Mouse (Mus musculus): Measurements from ENCODE around the gene Slc38a10. TPM values are rescaled to one million over a fixed set of nuclear protein-coding genes. Genes with fewer than 3 reads are reported as not detected.
A peak's percentile ranks its signal among the peaks of the same experiment; 100 is the strongest.

Slc38a10 gene
- total and polyA plus RNA-seq, 3 experiments: 52.8 to 92.4 (median 69.5) TPM

GRCm38 (mm10) chr11:120090661-120091060 is 60.5 kb downstream of the Slc38a10 start:
- no peaks in the 10 kb centered on the region for H3K27me3 ChIP-seq (ENCODE audit: insufficient read depth, low read length)
- peaks cover 60% of the 10 kb centered on the region for H3K36me3 ChIP-seq (replicated peaks)
- peaks cover 27% of the 10 kb centered on the region for H3K4me1 ChIP-seq (ENCODE audit: insufficient read depth, low read depth, low read length)
- no peak for ATAC-seq (ENCODE audit: extremely low read depth, insufficient number of reproducible peaks, low FRiP score, poor library complexity, severe bottlenecking)
- no peak for TF ChIP-seq CTCF (IDR thresholded peaks at IDR 0.05; ENCODE audit: low read depth, low read length)
- TF ChIP-seq GATA1 (IDR thresholded peaks at IDR 0.05; ENCODE audit: borderline replicate concordance, low read length): no peak
- TF ChIP-seq TAL1 (conservative IDR thresholded peaks at IDR 0.05; ENCODE audit: low read depth, low read length): no peak
- no peak for TF ChIP-seq GATA2 (IDR thresholded peaks at IDR 0.05; ENCODE audit: borderline replicate concordance, low read depth, low read length)
- TF ChIP-seq POLR2AphosphoS5 (IDR thresholded peaks at IDR 0.05; ENCODE audit: insufficient replicate concordance, low read depth, low read length): no peak
- H3K9me3 ChIP-seq (replicated peaks): no peaks in the 10 kb centered on the region
- no peak for DNase-seq (ENCODE audit: low spot score)
- no peak overlapping the region for H3K4me3 ChIP-seq (ENCODE audit: low read depth, low read length)

GRCm38 (mm10) chr11:120086702-120087152 is 64.4 kb downstream of the Slc38a10 start, which contains the start of gene Cep131:
Gene Cep131 (minus strand): TSS chr11:120086827.
- Histone ChIP-seq H3K36me3 (replicated peaks) (peaks cover 47% of the 10 kb centered on the region), H3K4me1 (ENCODE audit: insufficient read depth, low read depth, low read length) (peaks cover 29% of the 10 kb centered on the region), H3K27me3 (ENCODE audit: insufficient read depth, low read length) (no peaks in the 10 kb centered on the region), H3K4me3 (ENCODE audit: low read depth, low read length) (peak within 1 kb of the TSS; percentile 94), H3K9me3 (replicated peaks) (no peaks in the 10 kb centered on the region)
- ATAC-seq (ENCODE audit: extremely low read depth, insufficient number of reproducible peaks, low FRiP score, poor library complexity, severe bottlenecking): peak; percentile 99
- DNase-seq (ENCODE audit: low spot score): peak; percentile 100
- TF ChIP-seq GATA2 (IDR thresholded peaks at IDR 0.05; ENCODE audit: borderline replicate concordance, low read depth, low read length) (no peak), POLR2AphosphoS5 (IDR thresholded peaks at IDR 0.05; ENCODE audit: insufficient replicate concordance, low read depth, low read length) (no peak), TAL1 (conservative IDR thresholded peaks at IDR 0.05; ENCODE audit: low read depth, low read length) (no peak), CTCF (IDR thresholded peaks at IDR 0.05; ENCODE audit: low read depth, low read length) (no peak), GATA1 (IDR thresholded peaks at IDR 0.05; ENCODE audit: borderline replicate concordance, low read length) (no peak)

DNA sequence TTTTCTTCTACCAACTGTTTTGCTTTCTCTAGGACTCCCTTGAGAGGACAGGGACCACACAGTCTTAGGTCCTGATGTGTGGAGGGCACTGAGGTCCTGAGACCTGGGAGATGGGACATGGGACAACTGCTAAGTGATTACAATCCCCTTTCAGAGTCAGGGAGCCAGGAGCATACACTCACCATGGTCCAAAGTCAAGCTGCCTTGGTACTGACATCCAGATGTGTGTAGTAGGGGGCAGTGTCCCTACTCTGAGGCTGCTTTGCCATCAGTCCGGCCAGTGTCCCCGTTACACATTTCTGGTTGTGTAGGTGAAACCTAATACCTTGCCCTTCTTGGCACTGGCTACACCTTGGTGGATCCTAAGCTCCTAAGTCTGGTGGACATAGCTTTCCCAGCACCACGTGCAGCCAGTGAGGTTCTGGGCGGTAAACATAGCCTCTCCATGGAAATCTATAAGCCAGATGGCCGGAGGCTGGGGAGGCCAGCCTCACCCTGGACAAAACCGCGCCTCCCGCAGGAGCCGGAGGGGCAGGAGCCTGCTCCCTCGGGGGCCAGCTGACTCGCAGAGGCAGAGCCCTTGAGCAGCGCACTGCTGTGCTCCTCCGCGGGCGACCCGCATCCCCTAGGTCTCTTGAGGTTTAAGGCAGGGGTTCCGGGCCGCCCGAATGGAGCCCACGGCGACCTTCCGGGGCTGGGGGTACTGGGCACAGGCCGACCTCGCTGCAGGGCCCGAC is 65.1 kb downstream of the Slc38a10 start:
- DNase-seq (ENCODE audit: low spot score) (peak; percentile 63), ATAC-seq (ENCODE audit: extremely low read depth, insufficient number of reproducible peaks, low FRiP score, poor library complexity, severe bottlenecking) (no peak)
- Histone ChIP-seq H3K27me3 (ENCODE audit: insufficient read depth, low read length) (no peaks in the 10 kb centered on the region), H3K4me3 (ENCODE audit: low read depth, low read length) (peak overlapping the region; percentile 94), H3K4me1 (ENCODE audit: insufficient read depth, low read depth, low read length) (peaks cover 29% of the 10 kb centered on the region), H3K36me3 (replicated peaks) (peaks cover 47% of the 10 kb centered on the region), H3K9me3 (replicated peaks) (no peaks in the 10 kb centered on the region)
- TF ChIP-seq TAL1 (conservative IDR thresholded peaks at IDR 0.05; ENCODE audit: low read depth, low read length) (no peak), POLR2AphosphoS5 (IDR thresholded peaks at IDR 0.05; ENCODE audit: insufficient replicate concordance, low read depth, low read length) (no peak), CTCF (IDR thresholded peaks at IDR 0.05; ENCODE audit: low read depth, low read length) (no peak), GATA1 (IDR thresholded peaks at IDR 0.05; ENCODE audit: borderline replicate concordance, low read length) (no peak), GATA2 (IDR thresholded peaks at IDR 0.05; ENCODE audit: borderline replicate concordance, low read depth, low read length) (no peak)

GRCm38 (mm10) chr11:120080282-120080681 is 70.9 kb downstream of the Slc38a10 start:
- H3K27me3 ChIP-seq (ENCODE audit: insufficient read depth, low read length): no peaks in the 10 kb centered on the region
- H3K4me1 ChIP-seq (ENCODE audit: insufficient read depth, low read depth, low read length): peaks cover 4% of the 10 kb centered on the region
- TF ChIP-seq GATA1 (IDR thresholded peaks at IDR 0.05; ENCODE audit: borderline replicate concordance, low read length): no peak
- TF ChIP-seq POLR2AphosphoS5 (IDR thresholded peaks at IDR 0.05; ENCODE audit: insufficient replicate concordance, low read depth, low read length): no peak
- no peak for TF ChIP-seq GATA2 (IDR thresholded peaks at IDR 0.05; ENCODE audit: borderline replicate concordance, low read depth, low read length)
- no peak for TF ChIP-seq TAL1 (conservative IDR thresholded peaks at IDR 0.05; ENCODE audit: low read depth, low read length)
- no peak for TF ChIP-seq CTCF (IDR thresholded peaks at IDR 0.05; ENCODE audit: low read depth, low read length)
- H3K4me3 ChIP-seq (ENCODE audit: low read depth, low read length): no peak overlapping the region
- ATAC-seq (ENCODE audit: extremely low read depth, insufficient number of reproducible peaks, low FRiP score, poor library complexity, severe bottlenecking): no peak
- peaks cover 3% of the 10 kb centered on the region; the same call in 1 of the 2 replicates for H3K9me3 ChIP-seq (replicated peaks)
- no peak for DNase-seq (ENCODE audit: low spot score)
- H3K36me3 ChIP-seq (replicated peaks): peaks cover 86% of the 10 kb centered on the region

DNA sequence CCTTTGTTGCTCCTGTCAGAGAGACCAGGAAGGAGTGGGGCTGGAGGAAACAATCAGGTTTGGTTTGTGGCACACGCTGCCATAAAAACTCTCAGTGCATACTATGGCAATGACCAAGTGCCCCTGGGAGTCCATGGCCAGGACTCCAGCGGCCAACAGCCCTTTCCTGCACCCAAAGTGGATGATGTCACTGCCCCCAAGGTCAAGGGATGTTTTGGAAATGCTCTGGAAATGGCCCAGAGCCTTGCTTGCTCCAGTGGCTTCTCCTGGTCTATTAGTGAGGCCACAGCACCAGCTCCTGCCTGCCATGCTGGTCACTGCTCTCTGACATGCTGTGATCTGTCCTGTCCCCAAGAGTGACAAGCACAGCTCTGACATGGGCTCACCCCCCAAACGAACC is 75.0 kb downstream of the Slc38a10 start:
- peaks cover 95% of the 10 kb centered on the region for H3K36me3 ChIP-seq (replicated peaks)
- peaks cover 3% of the 10 kb centered on the region; the same call in 1 of the 2 replicates for H3K9me3 ChIP-seq (replicated peaks)
- no peak for ATAC-seq (ENCODE audit: extremely low read depth, insufficient number of reproducible peaks, low FRiP score, poor library complexity, severe bottlenecking)
- no peaks in the 10 kb centered on the region for H3K4me1 ChIP-seq (ENCODE audit: insufficient read depth, low read depth, low read length)
- no peak for DNase-seq (ENCODE audit: low spot score)
- H3K4me3 ChIP-seq (ENCODE audit: low read depth, low read length): no peak overlapping the region
- H3K27me3 ChIP-seq (ENCODE audit: insufficient read depth, low read length): no peaks in the 10 kb centered on the region
- no peak for TF ChIP-seq CTCF (IDR thresholded peaks at IDR 0.05; ENCODE audit: low read depth, low read length)
- no peak for TF ChIP-seq TAL1 (conservative IDR thresholded peaks at IDR 0.05; ENCODE audit: low read depth, low read length)
- no peak for TF ChIP-seq GATA2 (IDR thresholded peaks at IDR 0.05; ENCODE audit: borderline replicate concordance, low read depth, low read length)
- no peak for TF ChIP-seq GATA1 (IDR thresholded peaks at IDR 0.05; ENCODE audit: borderline replicate concordance, low read length)
- TF ChIP-seq POLR2AphosphoS5 (IDR thresholded peaks at IDR 0.05; ENCODE audit: insufficient replicate concordance, low read depth, low read length): no peak

GRCm38 (mm10) chr11:120072986-120073647 is 78.0 kb downstream of the Slc38a10 start:
- Histone ChIP-seq H3K4me1 (ENCODE audit: insufficient read depth, low read depth, low read length) (no peaks in the 10 kb centered on the region), H3K27me3 (ENCODE audit: insufficient read depth, low read length) (no peaks in the 10 kb centered on the region), H3K36me3 (replicated peaks) (peaks cover 98% of the 10 kb centered on the region), H3K9me3 (replicated peaks) (no peaks in the 10 kb centered on the region), H3K4me3 (ENCODE audit: low read depth, low read length) (no peak overlapping the region)
- TF ChIP-seq CTCF (IDR thresholded peaks at IDR 0.05; ENCODE audit: low read depth, low read length): no peak
- TF ChIP-seq GATA2 (IDR thresholded peaks at IDR 0.05; ENCODE audit: borderline replicate concordance, low read depth, low read length): no peak
- no peak for TF ChIP-seq GATA1 (IDR thresholded peaks at IDR 0.05; ENCODE audit: borderline replicate concordance, low read length)
- no peak for TF ChIP-seq POLR2AphosphoS5 (IDR thresholded peaks at IDR 0.05; ENCODE audit: insufficient replicate concordance, low read depth, low read length)
- TF ChIP-seq TAL1 (conservative IDR thresholded peaks at IDR 0.05; ENCODE audit: low read depth, low read length): no peak
- ATAC-seq (ENCODE audit: extremely low read depth, insufficient number of reproducible peaks, low FRiP score, poor library complexity, severe bottlenecking): no peak; the same call in 1 of the 2 replicates
- DNase-seq (ENCODE audit: low spot score): no peak

Measured in G1E (cell line).